Mouse (Mus musculus) embryonic facial prominence, embryonic 11.5 days (tissue): ENCODE results near the gene Mospd3. TPM values are rescaled to one million over a fixed set of nuclear protein-coding genes. Genes with fewer than 3 reads are reported as not detected.

Experiments
- ATAC-seq: fragments of 200-750 bp; cut with Nextera tagmentation; replicated peaks from 2 replicates; pipeline ENCODE4 v1.8.0; 2017; ENCODE audit warnings: low read depth; ENCODE audit not compliant: insufficient number of reproducible peaks, low FRiP score, low TSS enrichment
- DNase-seq: peaks from one replicate; pipeline ENCODE4 v3.0.0-alpha.2; 2015; ENCODE audit warnings: low spot score
- H3K27ac ChIP-seq: fragments of 300-500 bp; sonication (generic); replicated peaks from 2 replicates; pipeline ENCODE4 v1.5.1; 2014; ENCODE audit warnings: mild to moderate bottlenecking, low read depth, low read length, control low read depth
- H3K27me3 ChIP-seq: fragments of 300-500 bp; sonication (generic); 2 replicates; pipeline ENCODE4 v1.6.1; 2014; ENCODE audit warnings: mild to moderate bottlenecking, low read length, moderate library complexity, mixed read lengths; ENCODE audit not compliant: control insufficient read depth, insufficient read depth
- H3K36me3 ChIP-seq: fragments of 300-500 bp; sonication (generic); replicated peaks from 2 replicates; pipeline ENCODE4 v1.6.1; 2014; ENCODE audit warnings: low read depth, mild to moderate bottlenecking, low read length, moderate library complexity, mixed read lengths; ENCODE audit not compliant: control insufficient read depth, insufficient read depth
- H3K4me1 ChIP-seq: fragments of 300-500 bp; sonication (generic); 2 replicates; pipeline ENCODE4 v1.6.1; 2014; ENCODE audit warnings: low read length, mixed read lengths; ENCODE audit not compliant: control insufficient read depth, insufficient read depth
- H3K4me2 ChIP-seq: fragments of 300-500 bp; sonication (generic); 2 replicates; pipeline ENCODE4 v1.6.1; 2014; ENCODE audit warnings: low read depth, mild to moderate bottlenecking, control low read depth, low read length, moderate library complexity
- H3K4me3 ChIP-seq: fragments of 300-500 bp; sonication (generic); 2 replicates; pipeline ENCODE4 v1.5.1; 2014; ENCODE audit warnings: low read depth, low read length, control low read depth
- H3K9ac ChIP-seq: fragments of 300-500 bp; sonication (generic); replicated peaks from 2 replicates; pipeline ENCODE4 v1.6.1; 2014; ENCODE audit warnings: mild to moderate bottlenecking, control low read depth, low read length
- H3K9me3 ChIP-seq: fragments of 300-500 bp; sonication (generic); replicated peaks from 2 replicates; pipeline ENCODE4 v1.6.1; 2016; ENCODE audit warnings: mild to moderate bottlenecking, low read length, inconsistent platforms, mixed read lengths; ENCODE audit not compliant: control insufficient read depth
- WGBS: fragments of 180-500 bp; shearing (Covaris S2); extraction: QIAGEN DNeasy Blood & Tissue Kit; methylation state at CpG from one replicate; pipeline ENCODE4 v1.1.7; 2014; 5-methylcytosine and 5-hydroxymethylcytosine counted together
- polyA plus RNA-seq: library from polyadenylated mRNA; unstranded; fragments of >200 nt; fragmentation: Nextera tagmentation; extraction: Ambion mirVana; gene quantifications from 2 replicates; pipeline ENCODE4 v1.2.1, GENCODE M21; 2014

The Mospd3 gene
- polyA plus RNA-seq, 1 experiment from 2014 or later: 17.4 TPM

DNA sequence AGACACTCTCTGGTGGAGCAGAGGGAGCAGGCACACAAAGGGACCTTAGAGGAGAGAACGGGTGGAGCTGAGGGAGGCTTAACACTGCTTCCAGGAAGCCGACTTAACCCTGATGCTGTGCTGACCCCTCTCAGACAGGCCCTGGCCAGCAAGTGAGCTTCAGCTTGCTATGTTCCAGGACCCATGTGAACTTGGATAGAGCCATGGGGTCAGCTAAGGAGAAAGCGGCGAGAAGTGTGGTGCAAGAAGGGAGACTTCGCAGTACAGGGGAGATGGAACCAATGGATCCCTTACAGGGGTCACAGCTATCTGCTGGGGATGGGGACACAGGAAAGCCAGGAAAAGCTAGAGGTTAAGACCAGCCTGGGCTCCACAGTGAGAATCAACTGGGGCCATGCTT is 12.2 kb upstream of the Mospd3 start:
- no peak for ATAC-seq
- Histone ChIP-seq H3K27me3 (no peaks in the 10 kb centered on the region), H3K4me3 (no peak overlapping the region), H3K36me3 (no peaks in the 10 kb centered on the region), H3K27ac (peak overlapping the region; percentile 20; the same call in 1 of the 2 replicates), H3K9me3 (no peaks in the 10 kb centered on the region), H3K4me2 (no peak overlapping the region), H3K9ac (peak overlapping the region; percentile 18; the same call in 1 of the 2 replicates), H3K4me1 (peaks cover 12% of the 10 kb centered on the region)
- DNase-seq: no peak
- 62% methylated on average over 5 of the region's 5 CpGs for WGBS

DNA sequence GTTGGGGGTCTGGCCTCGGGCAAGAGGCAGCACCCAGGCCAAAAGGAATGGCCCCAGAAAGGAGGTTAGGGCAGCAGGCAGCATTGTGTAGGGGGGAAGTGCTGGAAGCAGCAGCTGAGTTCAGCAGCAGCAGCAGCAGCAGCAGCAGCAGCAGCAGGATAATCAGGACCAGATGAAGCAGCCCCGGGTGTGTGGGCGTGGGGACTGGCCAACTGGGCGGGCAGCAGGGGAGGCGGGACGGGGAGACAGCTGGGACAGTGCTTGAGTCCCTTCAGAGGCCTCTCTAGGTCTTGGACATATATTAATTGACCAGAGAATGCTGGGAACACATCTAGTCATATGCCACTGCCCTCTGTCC is 10.4 kb upstream of the Mospd3 start:
- Histone ChIP-seq H3K9ac (peak overlapping the region; percentile 51), H3K4me2 (peak overlapping the region; percentile 49), H3K4me1 (peaks cover 16% of the 10 kb centered on the region), H3K27me3 (no peaks in the 10 kb centered on the region), H3K9me3 (no peaks in the 10 kb centered on the region), H3K4me3 (peak overlapping the region; percentile 25), H3K27ac (peak overlapping the region; percentile 95), H3K36me3 (no peaks in the 10 kb centered on the region; the same call in 1 of the 2 replicates)
- ATAC-seq: peak; percentile 72
- 16% methylated on average over 6 of the region's 6 CpGs for WGBS
- DNase-seq: peak; percentile 88

DNA sequence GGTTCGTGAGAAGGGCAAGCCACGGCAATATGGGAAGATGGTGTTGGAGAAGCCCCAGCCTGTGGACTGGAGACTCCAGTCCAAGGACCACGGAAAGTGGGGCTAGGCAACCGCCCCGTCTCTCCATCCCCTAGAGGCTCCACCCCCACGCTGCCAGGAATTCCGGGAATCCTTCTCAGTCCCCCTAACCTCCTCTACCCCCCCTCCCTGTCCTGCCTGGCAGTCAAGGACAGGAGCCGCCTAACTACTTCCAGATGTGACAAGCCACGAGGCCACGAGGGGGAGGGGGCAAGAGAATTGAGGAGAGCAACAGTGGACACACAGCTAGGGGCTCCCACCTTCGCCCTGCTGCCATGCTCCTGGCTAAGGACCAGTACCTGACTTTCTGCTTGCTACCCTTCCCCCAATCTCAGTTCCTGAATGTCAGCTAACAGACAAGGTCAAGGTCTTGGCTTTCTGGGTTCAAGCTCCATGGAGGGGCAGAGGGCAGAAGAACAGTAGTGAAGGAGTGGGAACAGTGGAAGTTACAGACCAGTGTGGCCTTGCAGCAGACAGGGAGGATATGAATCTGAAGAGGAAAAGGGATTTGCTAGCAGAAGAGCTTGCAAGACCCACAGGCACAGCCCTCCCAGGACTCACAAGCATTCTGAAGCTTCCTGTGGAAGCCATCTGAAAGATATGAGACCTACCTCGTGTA is 9.8 kb upstream of the Mospd3 start:
- 7% methylated on average over 12 of the region's 12 CpGs for whole genome bisulfite sequencing
- H3K27ac ChIP-seq: peak overlapping the region; percentile 95
- H3K9ac ChIP-seq: peak overlapping the region; percentile 51
- H3K4me1 ChIP-seq: peaks cover 16% of the 10 kb centered on the region
- H3K36me3 ChIP-seq: no peaks in the 10 kb centered on the region; the same call in 1 of the 2 replicates
- no peaks in the 10 kb centered on the region for H3K9me3 ChIP-seq
- DNase-seq (peak; percentile 97), ATAC-seq (peak; percentile 71)
- H3K4me2 ChIP-seq: peak overlapping the region; percentile 49
- H3K4me3 ChIP-seq: peak overlapping the region; percentile 32
- H3K27me3 ChIP-seq: no peaks in the 10 kb centered on the region

DNA sequence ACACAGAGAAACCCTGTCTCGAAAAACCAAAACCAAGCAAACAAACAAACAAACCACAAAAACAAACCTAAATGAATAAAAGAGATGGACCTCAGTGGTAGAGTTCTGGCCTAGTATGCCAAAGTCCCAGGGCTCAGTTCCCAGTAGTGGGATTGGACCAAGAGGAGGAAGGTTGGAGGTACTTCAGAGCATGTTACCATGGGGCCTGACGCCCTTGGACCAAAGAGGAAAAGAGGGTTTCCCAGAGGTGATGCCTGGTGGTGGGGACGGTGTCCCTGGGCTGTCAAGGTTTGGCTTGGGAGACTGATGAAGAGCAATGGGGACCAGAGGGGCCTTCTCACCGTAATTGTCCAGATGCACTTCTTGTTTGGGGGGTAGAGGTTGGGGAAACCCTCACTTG is 9.2 kb upstream of the Mospd3 start:
- peak overlapping the region; percentile 49 for H3K4me2 ChIP-seq
- H3K9me3 ChIP-seq: no peaks in the 10 kb centered on the region
- WGBS: 48% methylated on average over 4 of the region's 4 CpGs
- peak overlapping the region; percentile 50 for H3K9ac ChIP-seq
- H3K27me3 ChIP-seq: no peaks in the 10 kb centered on the region
- H3K4me3 ChIP-seq: peak overlapping the region; percentile 32
- H3K27ac ChIP-seq: peak overlapping the region; percentile 95
- ATAC-seq (no peak), DNase-seq (no peak)
- no peaks in the 10 kb centered on the region; the same call in 1 of the 2 replicates for H3K36me3 ChIP-seq
- H3K4me1 ChIP-seq: peaks cover 16% of the 10 kb centered on the region

DNA sequence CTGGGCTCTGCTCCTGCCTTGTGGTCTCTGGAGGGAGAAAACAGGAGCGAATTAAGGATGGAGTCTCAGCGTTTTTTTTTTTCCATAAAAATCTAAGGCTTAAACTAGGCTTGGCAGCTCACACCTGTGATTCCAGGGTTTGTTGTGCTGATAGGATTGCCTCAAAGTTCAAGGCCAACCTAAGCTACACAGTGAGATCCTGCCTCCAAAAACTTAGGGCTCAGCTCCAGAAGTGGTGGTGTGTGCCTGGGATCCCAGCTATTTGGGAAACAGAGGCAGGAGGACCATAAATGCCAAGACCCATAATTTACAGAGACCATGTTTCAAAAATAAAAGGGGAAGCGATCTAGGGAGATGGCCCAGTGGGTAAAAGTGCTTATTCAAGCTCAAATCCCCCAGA is 8.4 kb upstream of the Mospd3 start:
- Histone ChIP-seq H3K36me3 (no peaks in the 10 kb centered on the region; the same call in 1 of the 2 replicates), H3K4me2 (peak overlapping the region; percentile 36), H3K27me3 (no peaks in the 10 kb centered on the region), H3K9me3 (no peaks in the 10 kb centered on the region), H3K4me1 (peaks cover 16% of the 10 kb centered on the region), H3K4me3 (0 out of 2 replicates have a peak overlapping the region, but pooled peaks have one; percentile 5), H3K9ac (no peak overlapping the region), H3K27ac (0 out of 2 replicates have a peak overlapping the region, but pooled peaks have one; percentile 1)
- WGBS: 43% methylated on average over 3 of the region's 3 CpGs
- DNase-seq: no peak
- ATAC-seq: no peak

DNA sequence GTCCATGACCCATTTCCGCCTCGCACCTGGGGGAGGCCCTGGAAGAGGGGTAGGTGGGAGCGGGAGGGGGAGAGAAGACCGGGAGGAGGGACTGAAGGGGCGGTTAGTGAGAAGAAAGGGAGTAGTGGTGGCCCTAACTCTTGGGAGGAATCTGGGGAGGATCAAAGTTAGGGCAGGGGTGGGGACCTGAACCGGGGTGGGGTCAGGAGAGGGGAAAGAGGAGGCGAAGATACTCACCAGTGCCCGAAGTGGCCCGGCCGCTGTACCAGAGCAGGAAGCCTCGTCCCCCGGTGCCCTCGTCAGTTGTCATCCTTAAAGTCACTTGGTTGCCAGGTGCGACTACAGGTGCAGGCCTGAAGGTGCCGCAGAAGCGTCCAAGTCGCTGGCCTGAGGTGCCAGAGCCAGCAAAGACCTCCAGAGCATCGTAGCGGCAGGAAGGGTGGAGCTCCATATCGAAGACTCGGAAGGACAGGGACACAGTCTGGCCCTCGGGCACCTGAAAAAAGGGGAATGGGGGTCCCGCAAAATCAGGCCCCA is 7.9 kb upstream of the Mospd3 start:
- 14% methylated on average over 23 of the region's 23 CpGs for WGBS
- Histone ChIP-seq H3K4me3 (peak overlapping the region; percentile 20; the same call in 1 of the 2 replicates), H3K27me3 (no peaks in the 10 kb centered on the region), H3K4me2 (peak overlapping the region; percentile 36), H3K4me1 (peaks cover 16% of the 10 kb centered on the region), H3K9me3 (no peaks in the 10 kb centered on the region), H3K27ac (0 out of 2 replicates have a peak overlapping the region, but pooled peaks have one; percentile 1), H3K36me3 (no peaks in the 10 kb centered on the region; the same call in 1 of the 2 replicates), H3K9ac (peak overlapping the region; percentile 32)
- DNase-seq (no peak), ATAC-seq (no peak)

DNA sequence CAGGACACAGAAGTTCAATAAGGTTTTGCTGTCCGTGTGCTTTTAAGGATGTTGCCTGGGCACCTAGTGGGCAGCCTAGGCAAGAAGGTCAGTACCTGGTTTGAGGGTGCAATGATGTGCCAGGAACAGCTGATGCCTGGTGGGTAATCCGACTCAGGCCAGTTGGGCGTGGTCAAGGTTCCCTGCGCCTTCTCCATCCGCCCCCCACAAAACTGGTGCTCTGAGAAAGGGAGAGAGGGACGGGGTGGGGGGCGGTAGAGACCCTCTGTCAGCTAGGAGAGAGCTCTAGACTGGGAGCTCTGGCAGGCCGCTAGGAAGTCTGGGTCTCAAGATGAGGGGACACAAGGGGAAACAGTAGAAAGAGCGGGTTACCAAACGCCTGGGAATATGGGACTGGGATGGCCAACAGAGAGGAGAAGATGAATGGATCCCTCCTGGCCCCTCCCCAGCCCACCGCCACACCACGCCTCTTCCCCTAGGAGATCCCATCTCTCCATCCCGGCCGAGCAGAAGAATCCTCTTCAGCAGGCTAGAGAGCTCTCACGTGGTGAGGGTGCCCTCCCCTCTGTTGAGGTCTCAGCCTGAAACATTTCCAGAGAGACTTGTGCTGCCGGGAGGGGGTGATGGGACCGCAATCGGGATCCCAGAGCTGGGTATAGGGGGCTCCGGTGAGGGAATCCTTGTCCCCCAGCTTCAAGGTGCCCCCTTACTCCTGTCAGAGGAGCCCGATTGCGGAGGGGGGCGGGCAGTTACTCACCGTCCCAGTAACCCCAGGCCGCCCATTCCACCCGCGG is 7.2 kb upstream of the Mospd3 start:
- Histone ChIP-seq H3K4me2 (peak overlapping the region; percentile 36), H3K9me3 (no peaks in the 10 kb centered on the region), H3K27me3 (no peaks in the 10 kb centered on the region), H3K9ac (peak overlapping the region; percentile 32), H3K4me1 (peaks cover 16% of the 10 kb centered on the region), H3K36me3 (no peaks in the 10 kb centered on the region; the same call in 1 of the 2 replicates), H3K4me3 (peak overlapping the region; percentile 20), H3K27ac (no peak overlapping the region)
- 18% methylated on average over 26 of the region's 26 CpGs for WGBS
- no peak for DNase-seq
- ATAC-seq: no peak
